Mouse (Mus musculus) testis, adult 2 months (tissue): ENCODE measurements around the gene Hba-a2. TPM values are rescaled to one million over a fixed set of nuclear protein-coding genes. Genes with fewer than 3 reads are reported as not detected.

Source experiments
- H3K27ac ChIP-seq: fragments of 200-500 bp; 2 replicates; pipeline ENCODE4 v1.5.1; 2012; ENCODE audit warnings: low read depth, low read length; ENCODE audit not compliant: control insufficient read depth, insufficient read depth
- H3K27me3 ChIP-seq: fragments of 200-500 bp; 2 replicates; pipeline ENCODE4 v1.6.1; 2012; ENCODE audit warnings: mild to moderate bottlenecking, low read length, moderate library complexity; ENCODE audit not compliant: control insufficient read depth, insufficient read depth
- H3K36me3 ChIP-seq: fragments of 200-500 bp; 2 replicates; pipeline ENCODE4 v1.6.1; 2012; ENCODE audit warnings: mild to moderate bottlenecking, low read length; ENCODE audit not compliant: control insufficient read depth, insufficient read depth
- H3K4me1 ChIP-seq: fragments of 200-500 bp; 2 replicates; pipeline ENCODE4 v1.6.1; 2012; ENCODE audit warnings: low read length; ENCODE audit not compliant: control insufficient read depth, insufficient read depth
- H3K4me3 ChIP-seq: fragments of 200-500 bp; 2 replicates; pipeline ENCODE4 v1.5.1; 2012; ENCODE audit warnings: low read depth, mild to moderate bottlenecking, low read length, moderate library complexity, mixed read lengths; ENCODE audit not compliant: control insufficient read depth
- CTCF ChIP-seq: fragments of 200-500 bp; IDR thresholded peaks from 2 replicates; pipeline ENCODE4 v1.5.1; 2012; ENCODE audit warnings: low read depth, mild to moderate bottlenecking, inconsistent platforms, low read length, moderate library complexity; ENCODE audit not compliant: control insufficient read depth, insufficient read depth, insufficient replicate concordance
- POLR2A ChIP-seq: fragments of 200-500 bp; IDR thresholded peaks from 2 replicates; pipeline ENCODE4 v1.6.1; 2012; ENCODE audit warnings: low read depth, mild to moderate bottlenecking, inconsistent platforms, low read length, moderate library complexity; ENCODE audit not compliant: control insufficient read depth
- polyA plus RNA-seq: library from polyadenylated mRNA; depleted of rRNA; stranded (reverse); fragments of >200 nt; gene quantifications from 2 replicates; pipeline ENCODE4 v1.2.3, GENCODE M21; 2012

Gene Hba-a2
- polyA plus RNA-seq, 1 experiment = 88.0 TPM

- Histone ChIP-seq H3K27ac (no peak overlapping the region), H3K36me3 (no peaks in the 10 kb centered on the region), H3K4me3 (no peak overlapping the region), H3K27me3 (no peaks in the 10 kb centered on the region), H3K4me1 (no peaks in the 10 kb centered on the region)
- TF ChIP-seq CTCF (no peak), POLR2A (no peak)
Observed at GRCm38 (mm10) chr11:32309446-32309845, 13.2 kb downstream of the Hba-a2 start.

DNA sequence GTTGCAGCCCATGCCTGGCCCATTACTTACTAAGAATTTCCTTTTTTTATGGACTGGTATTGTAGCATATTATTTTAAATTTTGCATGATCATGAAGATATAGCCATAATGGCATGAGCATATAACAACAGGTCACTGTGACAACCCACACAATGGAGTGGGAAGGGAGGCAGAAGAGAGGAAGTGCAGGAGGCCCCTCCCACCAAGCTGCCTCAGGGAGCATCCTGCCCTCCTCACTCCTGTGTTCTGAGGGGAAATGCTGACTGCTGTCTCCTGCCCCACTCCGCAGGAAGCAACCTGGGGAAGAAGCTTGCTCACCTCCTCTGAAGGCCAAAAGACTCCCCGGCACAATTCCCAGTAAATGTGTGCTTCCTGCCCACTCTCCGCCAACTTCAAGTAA lies 13.6 kb downstream of the Hba-a2 start:
- no peaks in the 10 kb centered on the region for H3K27me3 ChIP-seq
- no peak overlapping the region for H3K27ac ChIP-seq
- no peaks in the 10 kb centered on the region for H3K4me1 ChIP-seq
- no peak overlapping the region for H3K4me3 ChIP-seq
- no peak for TF ChIP-seq POLR2A
- TF ChIP-seq CTCF = no peak
- H3K36me3 ChIP-seq = no peaks in the 10 kb centered on the region

- no peaks in the 10 kb centered on the region for H3K36me3 ChIP-seq
- H3K27ac ChIP-seq = no peak overlapping the region
- TF ChIP-seq CTCF = no peak
- no peak for TF ChIP-seq POLR2A
Observed at GRCm38 (mm10) chr11:32316009-32316408, 19.7 kb downstream of the Hba-a2 start.

GRCm38 (mm10) chr11:32320507-32321195 lies 24.4 kb downstream of the Hba-a2 start:
- Histone ChIP-seq H3K4me1 (peaks cover 4% of the 10 kb centered on the region; the same call in 1 of the 2 replicates), H3K27ac (no peak overlapping the region), H3K27me3 (no peaks in the 10 kb centered on the region), H3K4me3 (peak overlapping the region; percentile 1), H3K36me3 (no peaks in the 10 kb centered on the region)
- TF ChIP-seq CTCF (no peak), POLR2A (no peak)

More at GRCm38 (mm10) chr11:32316009-32316408, 19.7 kb downstream of the Hba-a2 start:
- Histone ChIP-seq H3K27me3 (no peaks in the 10 kb centered on the region), H3K4me1 (no peaks in the 10 kb centered on the region), H3K4me3 (no peak overlapping the region)

GRCm38 (mm10) chr11:32321196-32321565 lies 24.9 kb downstream of the Hba-a2 start:
- TF ChIP-seq POLR2A (no peak), CTCF (peak; percentile 87; the same call in 1 of the 2 replicates)
- no peaks in the 10 kb centered on the region for H3K27me3 ChIP-seq
- no peaks in the 10 kb centered on the region for H3K36me3 ChIP-seq
- peak overlapping the region; percentile 1 for H3K4me3 ChIP-seq
- H3K27ac ChIP-seq = no peak overlapping the region
- H3K4me1 ChIP-seq = peaks cover 4% of the 10 kb centered on the region; the same call in 1 of the 2 replicates

- H3K27me3 ChIP-seq = no peaks in the 10 kb centered on the region
- H3K4me3 ChIP-seq = peak overlapping the region; percentile 69
- peaks cover 4% of the 10 kb centered on the region; the same call in 1 of the 2 replicates for H3K4me1 ChIP-seq
- H3K36me3 ChIP-seq = no peaks in the 10 kb centered on the region
- TF ChIP-seq POLR2A = no peak
- peak; percentile 97 for TF ChIP-seq CTCF
- H3K27ac ChIP-seq = no peak overlapping the region
Observed at GRCm38 (mm10) chr11:32324609-32325008, 28.3 kb downstream of the Hba-a2 start.

DNA sequence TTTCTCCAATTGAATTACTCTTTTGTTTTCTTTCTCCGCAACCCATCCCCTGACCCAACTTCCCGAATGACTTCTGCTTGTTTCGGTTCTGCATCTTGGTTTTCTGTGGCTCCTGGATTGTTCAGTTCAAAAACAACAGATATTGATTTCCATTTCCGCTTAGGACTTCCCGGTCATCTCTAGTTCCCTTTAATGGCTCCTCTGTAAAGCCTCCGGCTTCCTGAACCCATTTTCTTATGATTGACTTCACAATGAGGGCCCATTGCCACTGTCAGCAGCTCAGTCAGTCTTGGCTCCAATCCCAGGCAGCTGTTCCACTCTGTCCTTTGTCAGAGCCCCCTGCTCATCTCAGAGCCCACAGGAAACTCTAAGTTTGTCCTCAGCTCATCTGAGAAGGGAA lies 34.8 kb downstream of the Hba-a2 start:
- TF ChIP-seq POLR2A (no peak), CTCF (no peak)
- no peak overlapping the region for H3K27ac ChIP-seq
- no peaks in the 10 kb centered on the region for H3K4me1 ChIP-seq
- no peak overlapping the region for H3K4me3 ChIP-seq
- H3K36me3 ChIP-seq = no peaks in the 10 kb centered on the region
- no peaks in the 10 kb centered on the region for H3K27me3 ChIP-seq
